Comparison of ENCODE assay signal across 27 mouse cellular contexts in the genomic region with DNA sequence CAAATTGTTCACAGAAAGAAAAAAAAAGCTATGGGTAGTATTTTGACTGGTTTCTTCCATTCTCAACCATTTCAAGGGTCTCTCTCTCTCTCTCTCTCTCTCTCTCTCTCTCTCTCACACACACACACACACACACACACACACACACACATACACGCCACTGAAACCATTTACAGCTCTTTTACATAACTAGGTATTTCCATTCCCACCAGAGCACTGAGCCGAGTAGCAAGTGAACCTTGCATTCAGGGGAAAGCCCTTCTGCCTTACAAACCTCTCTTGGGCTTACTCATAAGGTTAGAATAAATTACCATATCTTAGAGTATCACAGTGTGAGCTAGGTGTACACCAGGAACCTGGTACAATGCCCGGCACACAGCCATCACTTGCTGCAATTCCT.
"Had no signal": no experiment of that assay in that cellular context is flagged by ENCODE, and none has a peak within 500 bp of the region (broad histone marks: within the 10 kb centered on the region; RNA-seq: fewer than 3 reads in every experiment).

No protein-coding gene starts in this region.

- H3K4me2 ChIP-seq: embryonic facial prominence, embryonic 12.5 days; embryonic facial prominence, embryonic 13.5 days; embryonic facial prominence, embryonic 15.5 days; forebrain, embryonic 12.5 days; forebrain, embryonic 13.5 days; forebrain, embryonic 15.5 days had no signal

- H3K9me3 ChIP-seq: embryonic facial prominence, embryonic 10.5 days; embryonic facial prominence, embryonic 12.5 days; embryonic facial prominence, embryonic 13.5 days; embryonic facial prominence, embryonic 15.5 days; forebrain, embryonic 10.5 days; forebrain, embryonic 12.5 days; forebrain, embryonic 13.5 days; forebrain, embryonic 15.5 days had no signal

- H3K4me3 ChIP-seq: embryonic facial prominence, embryonic 10.5 days; embryonic facial prominence, embryonic 12.5 days; embryonic facial prominence, embryonic 13.5 days; embryonic facial prominence, embryonic 15.5 days; erythroblast, embryonic 14.5 days; forebrain, embryonic 10.5 days; forebrain, embryonic 12.5 days; forebrain, embryonic 13.5 days; forebrain, embryonic 15.5 days; gastrocnemius, adult 2 months; heart, adult 2 months had no signal

- H3K27me3 ChIP-seq: forebrain, embryonic 15.5 days had no signal

- H3K9ac ChIP-seq: embryonic facial prominence, embryonic 12.5 days; embryonic facial prominence, embryonic 13.5 days; embryonic facial prominence, embryonic 15.5 days; forebrain, embryonic 12.5 days; forebrain, embryonic 13.5 days; forebrain, embryonic 15.5 days; forebrain, postnatal 0 days had no signal

- H3K36me3 ChIP-seq: embryonic facial prominence, embryonic 10.5 days; embryonic facial prominence, embryonic 12.5 days; embryonic facial prominence, embryonic 13.5 days; embryonic facial prominence, embryonic 15.5 days; forebrain, embryonic 10.5 days; forebrain, embryonic 12.5 days; forebrain, embryonic 15.5 days had no signal

- ATAC-seq: forebrain, embryonic 13.5 days; forebrain, embryonic 14.5 days; forebrain, embryonic 15.5 days; forebrain, embryonic 16.5 days; forebrain, postnatal 0 days had no signal

- H3K27ac ChIP-seq: embryonic facial prominence, embryonic 10.5 days; embryonic facial prominence, embryonic 12.5 days; embryonic facial prominence, embryonic 13.5 days; embryonic facial prominence, embryonic 15.5 days; forebrain, embryonic 10.5 days; forebrain, embryonic 12.5 days; forebrain, embryonic 13.5 days; forebrain, embryonic 15.5 days; gastrocnemius, adult 2 months; heart, adult 2 months had no signal

- DNase-seq: cerebellum, adult 9-10 months; cerebellum, adult 9-11 months; cerebellum, postnatal 10 days; cerebellum, postnatal 14 days; cerebellum, postnatal 25 days; cerebellum, postnatal 36 days; embryo, embryonic 11 days; forebrain, postnatal 0 days; gastrocnemius, adult 2 months; gastrocnemius, postnatal 10 days; gastrocnemius, postnatal 14 days; gastrocnemius, postnatal 25 days; gastrocnemius, postnatal 36 days; heart, adult 11 months; heart, adult 18-20 months; heart, adult 2 months had no signal
